Mouse (Mus musculus) thymus, adult 2 months (tissue): Measurements from ENCODE around the gene 3110021N24Rik. TPM values are rescaled to one million over a fixed set of nuclear protein-coding genes. Genes with fewer than 3 reads are reported as not detected.

Experiments
- DNase-seq: peaks from one replicate; pipeline ENCODE4 v3.0.0; 2021
- H3K27ac ChIP-seq: fragments of 200-500 bp; 2 replicates; pipeline ENCODE4 v1.5.1; 2012; ENCODE audit warnings: low read length, control low read depth; ENCODE audit not compliant: control insufficient read depth, insufficient read depth
- H3K27me3 ChIP-seq: fragments of 200-500 bp; 2 replicates; pipeline ENCODE4 v1.6.1; 2012; ENCODE audit warnings: mild to moderate bottlenecking, low read length, moderate library complexity, mixed read lengths; ENCODE audit not compliant: control insufficient read depth, insufficient read depth
- H3K36me3 ChIP-seq: fragments of 200-500 bp; 2 replicates; pipeline ENCODE4 v1.6.1; 2012; ENCODE audit warnings: mild to moderate bottlenecking, low read length, moderate library complexity; ENCODE audit not compliant: control insufficient read depth, insufficient read depth
- H3K4me1 ChIP-seq: fragments of 200-500 bp; replicated peaks from 2 replicates; pipeline ENCODE4 v1.6.1; 2012; ENCODE audit warnings: low read length; ENCODE audit not compliant: control insufficient read depth, insufficient read depth
- H3K4me3 ChIP-seq: fragments of 200-500 bp; 2 replicates; pipeline ENCODE4 v1.5.1; 2012; ENCODE audit warnings: mild to moderate bottlenecking, low read length, control low read depth, moderate library complexity; ENCODE audit not compliant: control insufficient read depth, insufficient read depth
- CTCF ChIP-seq: fragments of 200-500 bp; IDR thresholded peaks from 2 replicates; pipeline ENCODE4 v1.5.1; 2012; ENCODE audit warnings: mild to moderate bottlenecking, control low read depth, low read length, moderate library complexity, borderline replicate concordance; ENCODE audit not compliant: control insufficient read depth, poor library complexity, insufficient read depth; ENCODE audit errors: extremely low read depth
- POLR2A ChIP-seq: fragments of 200-500 bp; IDR thresholded peaks from 2 replicates; pipeline ENCODE4 v1.6.1; 2012; ENCODE audit warnings: mild to moderate bottlenecking, low read length, control low read depth, moderate library complexity; ENCODE audit not compliant: control insufficient read depth, poor library complexity, insufficient read depth; ENCODE audit errors: extremely low read depth
- WGBS: fragments of 180-500 bp; shearing (Covaris S2); methylation state at CpG from one replicate; pipeline ENCODE4 v1.1.7; 2018; 5-methylcytosine and 5-hydroxymethylcytosine counted together
- polyA plus RNA-seq: library from polyadenylated mRNA; depleted of rRNA; stranded (reverse); fragments of >200 nt; gene quantifications from 2 replicates; pipeline ENCODE4 v1.2.3, GENCODE M21; 2012

3110021N24Rik gene
- polyA plus RNA-seq, 1 experiment = not detected

DNA sequence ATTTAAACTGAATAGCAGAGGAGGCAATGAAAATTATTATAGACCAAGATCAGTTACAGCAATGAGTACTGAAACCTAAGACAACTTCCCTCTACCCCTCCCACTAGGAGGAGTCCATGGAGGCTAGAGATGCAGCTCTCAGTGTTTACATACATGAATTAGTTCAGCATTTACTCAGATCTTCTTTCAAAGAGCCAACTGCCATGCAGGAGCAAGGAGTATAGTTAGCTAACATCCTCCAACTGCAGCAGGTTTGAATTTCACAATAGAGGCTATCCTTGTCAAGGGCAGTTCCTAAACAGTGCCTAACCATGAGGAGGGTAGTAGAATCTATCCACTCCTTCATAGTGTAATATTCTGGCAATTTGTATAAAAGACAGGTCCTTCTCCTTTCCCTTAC is 49.1 kb downstream of the 3110021N24Rik start:
- H3K27me3 ChIP-seq = no peaks in the 10 kb centered on the region
- H3K4me1 ChIP-seq = no peaks in the 10 kb centered on the region
- H3K27ac ChIP-seq = no peak overlapping the region
- TF ChIP-seq POLR2A (no peak), CTCF (no peak)
- DNase-seq = no peak
- H3K36me3 ChIP-seq = no peaks in the 10 kb centered on the region
- no peak overlapping the region for H3K4me3 ChIP-seq

DNA sequence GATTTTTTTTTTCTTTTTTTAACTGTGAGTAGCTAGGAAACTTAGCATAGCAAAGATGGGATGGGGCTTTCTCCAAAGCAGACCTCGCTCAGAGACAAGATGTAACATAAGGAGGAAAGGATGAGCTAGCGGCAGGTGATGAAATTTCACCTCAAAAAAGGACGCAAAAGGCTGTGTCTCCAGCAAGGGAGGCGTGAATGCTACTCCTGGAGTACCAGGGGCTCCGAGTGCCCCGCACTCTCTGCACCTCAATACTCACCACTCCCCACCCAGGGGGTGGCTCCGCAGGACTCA is 60.3 kb downstream of the 3110021N24Rik start:
- Histone ChIP-seq H3K4me1 (peaks cover 3% of the 10 kb centered on the region; the same call in 1 of the 2 replicates), H3K4me3 (peak overlapping the region; percentile 47), H3K27me3 (peaks cover 11% of the 10 kb centered on the region; the same call in 1 of the 2 replicates), H3K27ac (no peak overlapping the region), H3K36me3 (no peaks in the 10 kb centered on the region)
- TF ChIP-seq CTCF = no peak
- no peak for DNase-seq
- 4% methylated on average over 7 of the region's 7 CpGs for WGBS

DNA sequence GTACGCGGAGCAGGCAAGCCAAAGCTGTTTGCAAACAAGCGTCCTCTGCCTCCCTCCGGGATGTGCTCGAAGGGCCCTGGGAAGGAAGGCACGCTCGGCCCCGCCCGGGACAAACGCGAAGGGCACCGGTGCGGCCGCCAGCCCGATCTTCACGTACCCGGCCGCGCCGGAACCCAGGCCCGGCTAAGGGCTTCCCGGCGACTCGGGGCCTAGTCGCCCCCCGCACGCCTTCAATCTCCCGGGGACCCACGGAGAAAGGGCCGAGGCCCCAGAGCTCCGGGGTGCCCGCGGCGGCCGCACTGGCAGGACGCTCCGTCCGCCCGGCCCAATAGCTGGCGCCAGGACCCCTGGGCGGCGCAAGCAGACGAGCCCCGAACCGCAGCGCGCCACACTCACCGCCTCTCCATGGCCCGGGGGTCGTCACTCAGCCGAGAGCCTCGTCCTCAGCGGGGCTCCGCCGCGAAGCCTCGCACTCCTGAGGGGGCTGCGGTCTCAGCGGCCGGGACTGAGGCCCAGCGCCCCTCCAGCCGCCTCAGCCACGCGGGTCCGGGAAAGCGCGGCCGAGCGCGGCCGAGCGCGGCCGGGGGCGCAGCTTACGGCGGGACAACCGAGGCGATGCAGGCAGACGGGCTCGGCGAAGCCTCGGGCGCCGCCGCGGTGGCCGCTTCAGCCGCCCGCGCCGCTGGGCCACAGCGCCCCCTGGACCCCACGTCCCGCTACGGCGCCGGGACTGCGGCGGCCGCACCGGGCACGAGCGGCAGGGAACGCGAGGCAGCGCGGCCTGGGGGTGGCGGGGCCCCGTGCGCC is 60.8 kb downstream of the 3110021N24Rik start, which contains the start of gene Zfyve9:
TSS of gene Zfyve9 (minus strand) at position 742 of the 807 bp plus-strand sequence.
- no peaks in the 10 kb centered on the region for H3K36me3 ChIP-seq
- H3K27me3 ChIP-seq = peaks cover 11% of the 10 kb centered on the region; the same call in 1 of the 2 replicates
- H3K27ac ChIP-seq = no peak within 1 kb of the TSS
- no peak for TF ChIP-seq POLR2A
- peak; percentile 68; the same call in 1 of the 2 replicates for TF ChIP-seq CTCF
- peaks cover 3% of the 10 kb centered on the region; the same call in 1 of the 2 replicates for H3K4me1 ChIP-seq
- WGBS = under 1% methylated on average over 111 of the region's 111 CpGs
- H3K4me3 ChIP-seq = peak within 1 kb of the TSS; percentile 47
- peak; percentile 70 for DNase-seq

DNA sequence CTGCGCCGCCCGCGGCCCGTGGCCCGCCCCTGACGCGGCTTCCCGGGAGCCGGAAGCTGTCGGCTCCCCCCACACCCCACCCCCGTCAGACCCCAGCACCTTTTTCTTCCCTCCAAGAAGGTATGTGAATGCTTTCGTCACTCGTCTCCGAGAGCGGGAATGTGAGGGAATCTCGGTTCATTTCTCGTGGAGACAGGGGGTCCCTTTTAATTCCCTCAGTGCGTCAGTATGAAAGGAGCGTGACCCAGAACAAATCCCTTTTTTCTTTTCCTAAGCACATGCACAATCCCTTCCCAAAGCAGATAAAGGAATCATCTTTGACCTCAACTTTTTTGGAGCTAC is 61.4 kb downstream of the 3110021N24Rik start:
- peaks cover 3% of the 10 kb centered on the region; the same call in 1 of the 2 replicates for H3K4me1 ChIP-seq
- DNase-seq = no peak
- no peak for TF ChIP-seq POLR2A
- TF ChIP-seq CTCF = no peak

DNA sequence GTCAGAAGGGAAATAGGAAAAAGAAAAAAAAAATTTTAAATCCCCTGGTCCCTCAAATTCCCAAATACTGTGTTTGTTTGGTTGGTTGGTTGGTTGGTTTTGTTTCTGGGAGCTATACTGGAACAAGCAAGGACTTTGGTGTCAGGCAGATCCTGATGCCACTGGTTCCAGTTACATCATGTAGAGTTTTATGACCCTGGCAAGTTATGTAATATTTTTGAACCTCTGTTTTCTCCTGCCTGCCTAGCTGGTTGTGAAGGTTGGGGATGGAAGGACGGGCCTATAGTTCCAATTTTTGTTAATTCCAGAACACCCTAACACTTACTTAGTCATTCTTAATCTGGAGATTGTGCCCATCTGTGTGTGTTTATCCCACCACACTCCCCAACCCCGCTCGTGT is 62.1 kb downstream of the 3110021N24Rik start:
- TF ChIP-seq POLR2A (no peak), CTCF (no peak)
- no peak for DNase-seq
- Histone ChIP-seq H3K4me1 (peaks cover 3% of the 10 kb centered on the region; the same call in 1 of the 2 replicates), H3K4me3 (no peak overlapping the region), H3K27ac (no peak overlapping the region), H3K36me3 (no peaks in the 10 kb centered on the region), H3K27me3 (peaks cover 11% of the 10 kb centered on the region; the same call in 1 of the 2 replicates)
- 73% methylated on average over 3 of the region's 3 CpGs for WGBS

More for the DNA sequence above, 61.4 kb downstream of the 3110021N24Rik start:
- 4% methylated on average over 20 of the region's 20 CpGs for WGBS
- no peaks in the 10 kb centered on the region for H3K36me3 ChIP-seq
- H3K4me3 ChIP-seq = no peak overlapping the region
- H3K27ac ChIP-seq = no peak overlapping the region
- peaks cover 11% of the 10 kb centered on the region; the same call in 1 of the 2 replicates for H3K27me3 ChIP-seq

DNA sequence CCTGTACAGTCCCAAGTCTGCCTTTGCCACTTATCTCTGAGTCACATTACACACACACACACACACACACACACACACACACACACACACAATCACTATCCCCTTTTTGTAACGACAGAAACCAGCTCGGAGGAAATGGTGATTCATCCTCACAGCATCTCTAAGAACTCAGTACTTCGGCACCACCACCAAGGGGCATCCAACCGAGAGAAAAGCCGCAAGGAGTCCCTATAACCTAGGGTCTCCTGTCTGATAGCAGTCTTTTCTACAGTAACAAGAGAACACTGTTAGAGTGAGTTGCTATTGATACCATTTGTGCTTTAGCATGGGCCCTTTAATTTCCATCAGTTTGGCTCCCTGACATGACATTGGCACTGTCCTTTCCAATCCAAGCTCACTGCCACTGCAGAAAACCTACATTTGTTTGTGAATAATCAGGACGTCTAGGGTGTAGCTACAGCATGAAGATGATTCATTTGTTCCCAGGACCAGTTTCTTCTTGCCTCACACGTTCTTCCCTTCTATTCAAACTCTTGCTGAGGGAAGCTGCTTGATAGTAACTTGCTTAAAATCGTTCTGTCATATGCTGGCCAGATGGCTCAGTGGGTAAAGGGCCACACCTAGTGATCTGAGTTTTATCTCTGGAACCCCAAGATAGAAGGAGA is 63.1 kb downstream of the 3110021N24Rik start:
- TF ChIP-seq CTCF (no peak), POLR2A (no peak)
- Histone ChIP-seq H3K27me3 (peaks cover 11% of the 10 kb centered on the region; the same call in 1 of the 2 replicates), H3K4me1 (peaks cover 3% of the 10 kb centered on the region; the same call in 1 of the 2 replicates), H3K4me3 (no peak overlapping the region), H3K27ac (no peak overlapping the region), H3K36me3 (no peaks in the 10 kb centered on the region)
- DNase-seq = no peak
- 37% methylated on average over 8 of the region's 8 CpGs for WGBS
